Mouse (Mus musculus) lung, postnatal 0 days (tissue): ENCODE data around the gene Pla2g15. TPM values are rescaled to one million over a fixed set of nuclear protein-coding genes. Genes with fewer than 3 reads are reported as not detected.

ENCODE experiments used
- ATAC-seq: fragments of 200-750 bp; cut with Nextera tagmentation; 2 replicates; pipeline ENCODE4 v1.8.0; 2017; ENCODE audit warnings: moderate library complexity
- DNase-seq: peaks from one replicate; pipeline ENCODE4 v3.0.0-alpha.2; 2016; ENCODE audit warnings: low spot score
- H3K27ac ChIP-seq: fragments of 300-500 bp; sonication (generic); 2 replicates; pipeline ENCODE4 v1.5.1; 2014; ENCODE audit warnings: antibody characterized with exemption, mild to moderate bottlenecking, low read length, mixed read lengths
- H3K27me3 ChIP-seq: fragments of 300-500 bp; sonication (generic); replicated peaks from 2 replicates; pipeline ENCODE4 v1.6.1; 2014; ENCODE audit warnings: low read length, mixed read lengths; ENCODE audit not compliant: insufficient read depth
- H3K36me3 ChIP-seq: fragments of 300-500 bp; sonication (generic); 2 replicates; pipeline ENCODE4 v1.6.1; 2014; ENCODE audit warnings: low read length, mixed read lengths; ENCODE audit not compliant: insufficient read depth
- H3K4me1 ChIP-seq: fragments of 300-500 bp; sonication (generic); 2 replicates; pipeline ENCODE4 v1.6.1; 2014; ENCODE audit warnings: antibody characterized with exemption, low read depth, low read length, mixed read lengths; ENCODE audit not compliant: insufficient read depth
- H3K4me2 ChIP-seq: fragments of 300-500 bp; sonication (generic); replicated peaks from 2 replicates; pipeline ENCODE4 v1.6.1; 2014; ENCODE audit warnings: low read depth, mild to moderate bottlenecking, low read length, moderate library complexity, mixed read lengths
- H3K4me3 ChIP-seq: fragments of 300-500 bp; sonication (generic); 2 replicates; pipeline ENCODE4 v1.5.1; 2014; ENCODE audit warnings: low read depth, low read length
- H3K9ac ChIP-seq: fragments of 300-500 bp; sonication (generic); replicated peaks from 2 replicates; pipeline ENCODE4 v1.6.1; 2014; ENCODE audit warnings: low read depth, mild to moderate bottlenecking
- H3K9me3 ChIP-seq: fragments of 300-500 bp; sonication (generic); 2 replicates; pipeline ENCODE4 v1.6.1; 2016; ENCODE audit warnings: low read length, mixed read lengths
- CTCF ChIP-seq: IDR thresholded peaks from 2 replicates; pipeline ENCODE4 v1.5.1; 2016; ENCODE audit warnings: antibody characterized with exemption, mild to moderate bottlenecking
- EP300 ChIP-seq: IDR thresholded peaks from 2 replicates; pipeline ENCODE4 v1.6.1; 2016; ENCODE audit warnings: antibody characterized with exemption, mild to moderate bottlenecking, control low read depth
- WGBS: fragments of 180-500 bp; shearing (Covaris S2); extraction: QIAGEN DNeasy Blood & Tissue Kit; methylation state at CpG from one replicate; pipeline ENCODE4 v1.1.7; 2014; 5-methylcytosine and 5-hydroxymethylcytosine counted together
- polyA plus RNA-seq: library from polyadenylated mRNA; unstranded; fragments of >200 nt; fragmentation: Nextera tagmentation; extraction: Ambion mirVana; gene quantifications from 2 replicates; pipeline ENCODE4 v1.2.1, GENCODE M21; 2015

Pla2g15 gene
- polyA plus RNA-seq, result 10.6 and 10.8 TPM in 2 replicates

DNA sequence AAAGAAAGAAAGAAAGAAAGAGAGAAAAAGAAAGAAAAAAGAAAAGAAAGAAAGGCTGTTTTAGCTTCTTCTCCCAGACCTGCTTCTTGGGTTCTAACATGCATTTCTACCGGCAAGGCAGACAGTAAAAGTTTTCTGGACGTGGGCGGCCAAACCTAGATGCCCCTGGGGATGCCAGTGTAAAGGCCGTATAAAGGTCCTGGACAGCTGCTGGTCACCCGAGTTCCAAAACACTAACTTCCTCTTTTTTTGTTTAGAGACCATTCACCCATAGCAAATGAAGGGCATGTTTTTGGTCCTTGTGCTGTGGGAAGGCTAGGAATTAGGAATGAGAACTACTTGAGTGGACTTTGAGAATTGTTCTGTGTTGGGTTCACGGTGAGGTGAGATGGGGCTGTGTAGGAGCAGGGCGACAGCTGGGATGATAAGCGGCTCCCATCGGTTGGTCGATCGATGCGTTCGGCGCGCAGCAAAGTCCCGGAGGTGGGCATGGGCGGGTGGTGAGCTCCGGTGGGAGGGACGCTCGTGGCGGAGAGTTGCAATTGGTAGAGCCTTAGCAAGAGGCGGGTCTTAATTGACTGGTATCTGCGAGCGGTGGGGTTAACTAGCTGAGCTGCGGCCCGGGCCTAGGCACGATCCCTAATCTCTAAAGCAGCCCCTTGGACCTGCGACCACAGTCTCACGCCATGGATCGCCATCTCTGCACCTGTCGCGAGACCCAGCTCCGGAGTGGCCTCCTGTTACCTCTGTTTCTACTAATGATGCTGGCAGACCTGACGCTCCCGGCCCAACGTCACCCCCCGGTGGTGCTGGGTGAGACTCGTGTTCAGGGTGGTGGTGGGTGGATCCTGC is at the start of gene Pla2g15:
Gene Pla2g15, plus strand, starts transcription at position 599 of the 852 bp plus-strand sequence.
- under 1% methylated on average over 38 of the region's 38 CpGs for WGBS
- H3K4me2 ChIP-seq, result peak within 1 kb of the TSS; percentile 77
- H3K27ac ChIP-seq, result peak within 1 kb of the TSS; percentile 43; the same call in 1 of the 2 replicates
- peak within 1 kb of the TSS; percentile 58 for H3K9ac ChIP-seq
- no peaks in the 10 kb centered on the region for H3K27me3 ChIP-seq
- no peaks in the 10 kb centered on the region for H3K9me3 ChIP-seq
- DNase-seq (peak; percentile 95), ATAC-seq (peak; percentile 94)
- peaks cover 5% of the 10 kb centered on the region; the same call in 1 of the 2 replicates for H3K4me1 ChIP-seq
- peak within 1 kb of the TSS; percentile 73 for H3K4me3 ChIP-seq
- H3K36me3 ChIP-seq, result 0 out of 2 replicates have a peak, but pooled peaks cover 2% of the 10 kb centered on the region
- TF ChIP-seq EP300, result 0 out of 2 replicates have a peak, but pooled peaks have one; percentile 15
- TF ChIP-seq CTCF, result peak; percentile 14

DNA sequence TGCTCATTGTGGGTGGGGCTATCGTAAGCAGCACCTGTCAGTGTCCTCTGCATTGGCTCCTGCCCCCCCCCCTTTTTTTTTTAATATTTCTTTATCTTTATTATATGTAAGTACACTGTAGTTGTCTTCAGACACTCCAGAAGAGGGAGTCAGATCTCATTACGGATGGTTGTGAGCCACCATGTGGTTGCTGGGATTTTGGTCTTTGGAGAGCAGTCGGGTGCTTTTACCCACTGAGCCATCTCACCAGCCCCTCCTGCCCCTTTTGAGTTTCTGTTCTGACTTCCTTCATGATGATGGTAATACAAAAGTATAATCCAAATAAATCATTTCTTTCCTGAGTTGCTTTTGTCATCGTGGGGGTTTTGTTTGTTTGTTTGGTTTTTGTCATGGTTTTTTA is 47.9 kb upstream of the Pla2g15 start:
- H3K27ac ChIP-seq, result no peak overlapping the region
- H3K9me3 ChIP-seq, result no peaks in the 10 kb centered on the region
- no peak for DNase-seq
- H3K4me3 ChIP-seq, result no peak overlapping the region
- H3K27me3 ChIP-seq, result no peaks in the 10 kb centered on the region
- ATAC-seq, result no peak
- TF ChIP-seq CTCF, result no peak
- TF ChIP-seq EP300, result no peak
- H3K36me3 ChIP-seq, result peaks cover 15% of the 10 kb centered on the region
- WGBS, result 79% methylated on average over 4 of the region's 4 CpGs
- H3K4me1 ChIP-seq, result no peaks in the 10 kb centered on the region
- H3K4me2 ChIP-seq, result no peak overlapping the region
- no peak overlapping the region for H3K9ac ChIP-seq

DNA sequence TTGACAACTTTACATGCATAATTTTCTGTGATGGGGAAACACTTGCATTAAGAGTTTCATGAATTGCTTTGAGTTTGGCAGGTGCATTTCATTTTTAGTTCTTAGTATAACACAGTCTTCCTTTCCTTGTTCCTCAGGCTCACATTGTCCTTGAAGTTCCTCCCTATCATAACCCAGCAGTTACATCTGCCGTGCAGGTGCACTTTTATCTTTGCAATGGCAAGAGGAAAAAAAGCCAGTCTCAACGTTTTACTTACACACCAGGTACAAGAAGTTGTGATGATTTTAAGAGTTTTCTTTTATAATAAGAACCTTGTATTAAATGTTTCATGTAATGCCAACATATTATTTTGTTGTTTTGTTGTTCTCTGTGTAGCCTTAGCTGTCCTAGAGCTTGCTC is 46.3 kb upstream of the Pla2g15 start:
- no peak for ATAC-seq
- no peak for DNase-seq
- Histone ChIP-seq H3K36me3 (peaks cover 20% of the 10 kb centered on the region), H3K27me3 (no peaks in the 10 kb centered on the region), H3K27ac (no peak overlapping the region), H3K9me3 (no peaks in the 10 kb centered on the region), H3K4me2 (no peak overlapping the region), H3K9ac (no peak overlapping the region), H3K4me1 (no peaks in the 10 kb centered on the region), H3K4me3 (no peak overlapping the region)
- 90% methylated on average over 2 of the region's 2 CpGs for WGBS
- TF ChIP-seq CTCF (no peak), EP300 (no peak)

DNA sequence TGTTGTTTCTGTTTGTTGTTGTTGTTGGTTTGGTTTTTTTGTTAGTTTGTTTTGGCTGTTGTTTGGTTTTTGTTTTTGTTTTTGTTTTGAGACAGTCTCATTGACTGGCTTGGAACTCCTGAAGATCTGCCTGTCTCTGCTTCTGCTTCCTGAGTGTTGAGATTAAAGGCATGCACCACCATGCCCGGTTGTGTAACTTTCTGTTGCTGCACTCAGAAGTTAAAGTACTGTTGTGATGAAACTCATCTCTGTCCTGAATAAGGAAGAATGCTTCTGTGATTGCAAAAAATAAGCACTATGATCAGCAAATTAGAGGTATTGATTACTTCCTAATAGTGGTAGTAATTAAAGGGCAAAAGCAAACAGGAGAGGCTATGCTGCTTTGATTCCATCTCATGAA is 44.0 kb upstream of the Pla2g15 start:
- no peak overlapping the region for H3K9ac ChIP-seq
- H3K27ac ChIP-seq, result no peak overlapping the region
- no peaks in the 10 kb centered on the region for H3K9me3 ChIP-seq
- WGBS, result 64% methylated on average over 1 of the region's 1 CpGs
- no peaks in the 10 kb centered on the region for H3K27me3 ChIP-seq
- ATAC-seq (no peak), DNase-seq (no peak)
- no peaks in the 10 kb centered on the region for H3K4me1 ChIP-seq
- TF ChIP-seq CTCF, result no peak
- no peak for TF ChIP-seq EP300
- H3K4me2 ChIP-seq, result no peak overlapping the region
- H3K36me3 ChIP-seq, result peaks cover 26% of the 10 kb centered on the region
- no peak overlapping the region for H3K4me3 ChIP-seq

DNA sequence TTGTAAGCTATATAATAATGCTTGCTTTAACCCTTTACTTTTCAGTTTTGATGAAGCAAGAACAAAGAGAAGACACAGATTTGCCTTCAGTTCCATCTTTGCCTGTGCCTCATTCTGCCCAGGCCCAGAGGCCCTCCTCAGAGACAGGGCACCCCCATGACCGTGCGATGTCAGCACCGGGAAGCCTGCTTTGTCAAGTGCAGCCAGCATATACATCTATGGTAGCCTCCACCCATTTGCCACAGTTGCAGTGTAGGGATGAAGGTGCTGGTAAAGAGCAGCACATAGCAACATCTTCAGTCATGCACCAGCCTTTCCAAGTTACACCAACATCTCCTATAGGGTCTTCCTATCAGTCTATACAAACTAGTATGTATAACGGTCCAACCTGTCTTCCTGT is 42.1 kb upstream of the Pla2g15 start:
- Histone ChIP-seq H3K27me3 (no peaks in the 10 kb centered on the region), H3K27ac (no peak overlapping the region), H3K4me1 (no peaks in the 10 kb centered on the region), H3K36me3 (peaks cover 21% of the 10 kb centered on the region), H3K9ac (no peak overlapping the region), H3K4me2 (no peak overlapping the region), H3K9me3 (no peaks in the 10 kb centered on the region), H3K4me3 (no peak overlapping the region)
- ATAC-seq (no peak), DNase-seq (no peak)
- 97% methylated on average over 4 of the region's 4 CpGs for WGBS
- TF ChIP-seq CTCF (no peak), EP300 (no peak)

DNA sequence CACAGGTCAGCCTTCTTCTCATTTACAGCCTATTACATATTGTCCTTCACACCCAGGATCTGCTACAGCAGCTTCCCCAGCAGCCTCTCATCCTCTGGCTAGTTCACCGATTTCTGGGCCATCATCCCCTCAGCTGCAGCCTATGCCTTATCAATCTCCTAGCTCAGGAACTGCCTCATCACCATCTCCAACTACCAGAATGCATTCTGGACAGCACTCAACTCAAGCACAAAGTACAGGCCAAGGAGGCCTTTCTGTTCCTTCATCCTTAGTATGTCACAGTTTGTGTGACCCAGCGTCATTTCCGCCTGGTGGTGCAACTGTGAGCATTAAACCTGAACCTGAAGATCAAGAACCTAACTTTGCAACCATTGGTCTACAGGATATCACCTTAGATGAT is 41.5 kb upstream of the Pla2g15 start:
- no peaks in the 10 kb centered on the region for H3K4me1 ChIP-seq
- TF ChIP-seq EP300 (no peak), CTCF (no peak)
- no peak overlapping the region for H3K4me3 ChIP-seq
- no peak for ATAC-seq
- peaks cover 18% of the 10 kb centered on the region; the same call in 1 of the 2 replicates for H3K36me3 ChIP-seq
- H3K9me3 ChIP-seq, result no peaks in the 10 kb centered on the region
- H3K27ac ChIP-seq, result no peak overlapping the region
- no peak for DNase-seq
- no peaks in the 10 kb centered on the region for H3K27me3 ChIP-seq
- WGBS, result 96% methylated on average over 3 of the region's 3 CpGs
- no peak overlapping the region for H3K4me2 ChIP-seq
- no peak overlapping the region for H3K9ac ChIP-seq
